Mouse (Mus musculus) erythroblast, adult 5-6 weeks (primary cell): ENCODE measurements around the gene Zbtb22. TPM values are rescaled to one million over a fixed set of nuclear protein-coding genes. Genes with fewer than 3 reads are reported as not detected.
"Not testable (repeated sequence)": the region's sequence is repeated elsewhere in the genome, so short reads cannot be mapped to it uniquely, and the experiment has no call there.

Experiments used
- ATAC-seq: replicated peaks from 2 replicates; pipeline ENCODE4 v1.8.0; 2016; ENCODE audit warnings: moderate number of reproducible peaks, mild to moderate bottlenecking, moderate TSS enrichment, inconsistent platforms; ENCODE audit not compliant: poor library complexity, low FRiP score, severe bottlenecking
- total RNA-seq, 2 experiments: library from RNA; stranded (forward) in 1 of 2; stranded (reverse) in 1 of 2; fragments of 150-400 nt in 1 of 2; fragments of 200-764, 138-1000 nt in 1 of 2; gene quantifications; 2 replicates each; pipeline versions ENCODE4 v1.2.3 to v1.2.4; 2015 to 2017; ENCODE audit warnings: low replicate concordance in 2 of 2

Zbtb22 gene
- total RNA-seq (2015; ENCODE audit: low replicate concordance) (4.0 and 7.9 TPM in 2 replicates), total RNA-seq (2017; ENCODE audit: low replicate concordance) (8.8 and 10.3 TPM in 2 replicates)

DNA sequence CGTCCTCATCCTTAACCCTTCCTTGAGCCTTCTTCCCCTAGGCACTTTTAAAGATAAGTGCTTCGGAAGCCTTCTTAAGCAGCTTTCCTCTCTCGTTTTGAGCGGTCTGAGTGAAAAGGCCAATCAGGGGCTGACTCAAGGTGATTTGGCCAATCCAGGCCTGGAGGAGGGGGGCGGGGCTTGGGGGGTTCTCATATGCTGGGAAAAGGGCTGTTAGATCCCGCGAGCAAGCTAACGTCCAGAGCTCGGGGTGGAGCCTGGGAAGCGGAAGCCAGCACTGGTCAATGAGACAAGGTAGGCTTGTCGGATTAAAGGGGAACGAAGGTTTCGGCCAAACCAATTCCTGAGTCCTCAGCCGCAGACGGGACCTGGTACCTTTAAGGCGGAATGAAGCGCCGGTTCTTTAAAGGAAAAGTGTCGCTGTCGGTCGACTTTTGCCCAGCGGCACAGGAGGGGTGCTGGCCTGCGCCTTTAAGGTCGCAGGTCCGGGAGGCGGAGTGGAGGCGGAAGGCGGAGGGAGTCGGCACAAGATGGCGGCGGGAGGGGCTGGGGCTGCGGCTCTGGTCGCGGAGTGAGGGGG, at the start of gene Zbtb22, which contains the start of gene Tapbp:
Gene Zbtb22, plus strand, starts transcription at position 234 of the 580 bp plus-strand sequence.
Gene Tapbp, plus strand, starts transcription at position 229 of the 580 bp plus-strand sequence.
- peak; percentile 70 for ATAC-seq

GRCm38 (mm10) chr17:33873537-33873936, 42.2 kb upstream of the Zbtb22 start, which contains the start of gene Gm7029:
TSS of gene Gm7029 (plus strand) at chr17:33873837.
- ATAC-seq: not testable (repeated sequence)

GRCm38 (mm10) chr17:33874411-33874810, 41.3 kb upstream of the Zbtb22 start:
- ATAC-seq: no peak

DNA sequence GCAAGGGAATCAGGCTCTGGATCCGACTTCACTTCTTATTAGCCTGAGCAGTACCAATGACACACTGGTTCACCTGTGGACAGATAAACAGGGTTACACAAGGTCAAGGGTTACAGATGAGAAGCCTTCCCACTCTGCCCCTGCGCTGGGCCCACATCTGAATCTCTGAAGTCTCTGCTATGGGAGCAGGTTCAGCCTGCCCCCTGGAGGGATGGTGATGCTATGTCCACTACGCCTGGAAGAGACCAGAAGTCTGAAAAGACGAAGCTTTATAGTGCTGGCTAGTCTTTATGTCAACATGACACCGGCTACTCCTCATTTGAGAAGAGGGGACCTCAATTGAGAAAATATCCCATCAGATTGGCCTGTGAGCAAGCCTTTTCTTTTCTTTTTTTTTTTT, 39.9 kb upstream of the Zbtb22 start:
- not testable (repeated sequence) for ATAC-seq

DNA sequence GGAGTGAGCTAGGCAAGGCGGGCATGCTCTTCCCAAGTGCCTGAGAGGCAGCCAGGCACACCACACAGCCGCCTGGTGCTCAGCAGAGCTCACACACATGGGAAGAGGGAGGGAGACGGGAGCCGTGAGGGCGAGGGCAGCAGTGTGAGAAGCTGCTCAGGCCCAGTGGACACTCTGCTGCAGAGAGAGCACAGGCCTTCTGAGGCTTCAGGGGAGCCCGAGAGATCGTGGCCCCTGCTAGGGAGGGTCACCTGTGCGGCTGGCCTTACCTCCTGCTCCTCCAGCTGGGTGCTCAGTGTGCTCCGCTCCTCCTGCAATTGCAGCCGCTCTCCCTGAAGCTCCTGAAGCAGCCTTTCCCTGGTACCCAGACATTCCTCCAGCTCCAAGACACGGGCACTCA, 31.4 kb upstream of the Zbtb22 start:
- 0 out of 2 replicates have a peak, but pooled peaks have one; percentile 19 for ATAC-seq

DNA sequence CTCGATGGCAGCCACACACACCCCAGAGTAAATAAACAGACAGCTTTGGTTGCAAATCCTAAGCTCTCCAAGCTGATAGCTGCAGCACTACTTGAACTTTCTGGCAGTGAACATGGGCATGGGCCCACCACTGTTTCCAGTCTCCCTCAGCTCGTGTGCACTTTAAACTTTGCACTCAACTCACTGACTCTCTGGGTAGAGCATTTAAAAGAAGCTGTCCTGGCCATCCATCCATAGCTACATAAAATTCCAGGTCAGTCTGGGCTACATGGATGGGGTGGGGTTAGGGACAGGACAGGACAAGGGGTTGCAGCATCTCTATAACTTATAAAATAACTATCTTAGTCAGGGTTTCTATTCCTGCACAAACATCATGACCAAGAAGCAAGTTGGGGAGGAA, 27.9 kb upstream of the Zbtb22 start:
- not testable (repeated sequence) for ATAC-seq

- not testable (repeated sequence) for ATAC-seq
These were observed 27.5 kb upstream of the Zbtb22 start for GRCm38 (mm10) chr17:33888230-33888629.

DNA sequence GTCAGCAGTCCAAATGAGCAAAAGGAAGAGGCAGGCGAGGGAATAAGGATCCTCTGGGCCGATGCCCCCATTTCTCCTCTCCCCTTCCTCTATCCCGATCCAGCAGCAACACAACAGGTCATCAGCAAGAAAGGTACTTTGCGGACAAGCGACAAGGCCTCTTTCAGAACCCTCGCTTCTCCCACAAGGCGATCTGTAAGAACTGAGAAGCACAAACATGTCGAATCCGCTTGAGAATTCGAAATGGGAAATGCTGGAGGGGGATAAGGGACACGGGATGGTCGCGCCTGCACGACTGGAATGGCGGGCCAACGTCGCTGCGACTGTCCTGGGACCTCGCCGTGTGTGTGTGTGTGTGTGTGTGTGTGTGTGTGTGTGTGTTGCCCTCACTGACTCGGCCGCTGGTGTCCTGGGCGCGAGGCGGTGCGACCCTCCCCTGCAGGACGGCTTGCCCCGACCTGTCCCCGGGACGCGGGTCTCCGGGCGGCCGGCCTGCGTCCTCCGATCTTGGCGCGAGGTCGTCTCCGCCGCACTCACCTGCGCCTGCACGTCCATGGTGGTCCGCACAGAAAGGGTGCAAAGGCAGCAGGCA, 25.7 kb upstream of the Zbtb22 start:
- ATAC-seq: not testable (repeated sequence)

- peak; percentile 95 for ATAC-seq
These were observed 25.1 kb upstream of the Zbtb22 start, which contains the start of gene Kifc1 for GRCm38 (mm10) chr17:33890533-33891059. TSS of gene Kifc1 (minus strand) at chr17:33890661.

- no peak for ATAC-seq
These were observed 24.3 kb upstream of the Zbtb22 start for GRCm38 (mm10) chr17:33891357-33891756.

DNA sequence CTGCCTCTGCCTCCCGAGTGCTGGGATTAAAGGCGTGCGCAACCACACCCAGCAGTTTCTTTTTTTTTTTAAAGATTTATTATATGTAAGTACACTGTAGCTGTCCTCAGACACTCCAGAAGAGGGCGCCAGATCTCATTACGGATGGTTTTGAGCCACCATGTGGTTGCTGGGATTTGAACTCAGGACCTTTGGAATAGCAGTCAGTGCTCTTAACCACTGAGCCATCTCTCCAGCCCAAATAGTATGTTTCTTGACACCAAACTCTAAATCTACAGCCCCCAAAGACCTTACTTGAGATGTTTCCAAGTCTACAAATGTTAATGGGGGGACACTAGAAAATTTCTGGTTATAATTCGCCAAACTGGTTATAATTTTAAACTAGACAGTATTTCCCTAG, 23.8 kb upstream of the Zbtb22 start:
- not testable (repeated sequence) for ATAC-seq

DNA sequence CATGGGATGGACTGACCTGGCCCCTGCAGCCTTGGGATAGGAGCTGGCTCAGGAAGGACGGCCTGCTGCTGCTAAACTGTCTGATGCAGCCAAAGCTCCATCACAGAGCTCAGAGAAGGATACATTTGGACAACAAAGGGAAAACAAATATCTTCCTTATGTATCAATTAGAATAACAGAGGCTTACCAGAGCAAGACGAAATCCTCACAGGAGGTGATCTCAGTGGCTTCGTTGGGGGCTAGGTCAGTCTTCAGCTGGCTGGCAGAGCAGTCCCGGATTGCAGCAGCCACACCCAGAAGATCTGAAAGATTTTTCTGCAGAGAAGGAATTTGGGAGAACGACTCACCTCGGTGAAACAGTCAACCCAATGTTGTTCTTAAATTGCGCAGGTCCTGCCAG, 23.3 kb upstream of the Zbtb22 start:
- ATAC-seq: no peak

GRCm38 (mm10) chr17:33893011-33893410, 22.7 kb upstream of the Zbtb22 start:
- ATAC-seq: not testable (repeated sequence)

DNA sequence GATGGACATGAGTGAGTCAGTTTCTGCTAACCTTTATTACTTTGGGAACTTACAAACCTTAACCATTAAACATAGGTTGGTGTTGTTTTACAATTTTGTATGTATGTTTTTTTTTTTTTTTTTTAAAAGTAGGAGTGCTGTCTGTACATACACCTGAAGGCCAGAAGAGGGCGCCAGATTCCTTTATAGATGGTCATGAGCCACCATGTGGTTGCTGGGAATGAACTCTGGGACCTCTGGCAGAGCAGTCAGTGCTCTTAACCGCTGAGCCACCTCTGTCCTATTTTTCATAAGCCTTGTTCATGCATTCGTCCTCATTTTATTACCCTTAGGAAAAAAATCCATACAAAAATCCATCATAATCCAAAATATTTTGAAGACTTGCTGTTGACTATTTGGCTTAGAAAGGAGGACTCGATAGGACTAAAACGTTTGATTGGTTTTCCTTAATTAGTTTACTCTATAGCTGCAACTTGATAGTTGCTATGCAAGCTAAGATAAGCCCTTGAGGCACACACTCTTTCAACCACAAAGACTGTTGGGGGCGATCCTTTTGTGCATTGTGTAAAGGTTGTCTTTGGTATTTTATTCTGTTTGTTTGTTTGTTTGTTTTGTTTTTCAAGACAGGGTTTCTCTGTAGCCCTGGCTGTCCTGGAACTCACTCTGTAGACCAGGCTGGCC, 18.4 kb upstream of the Zbtb22 start:
- 0 out of 2 replicates have a peak, but pooled peaks have one; percentile 45 for ATAC-seq

- not testable (repeated sequence) for ATAC-seq
These were observed 17.5 kb upstream of the Zbtb22 start for GRCm38 (mm10) chr17:33898193-33898592.

DNA sequence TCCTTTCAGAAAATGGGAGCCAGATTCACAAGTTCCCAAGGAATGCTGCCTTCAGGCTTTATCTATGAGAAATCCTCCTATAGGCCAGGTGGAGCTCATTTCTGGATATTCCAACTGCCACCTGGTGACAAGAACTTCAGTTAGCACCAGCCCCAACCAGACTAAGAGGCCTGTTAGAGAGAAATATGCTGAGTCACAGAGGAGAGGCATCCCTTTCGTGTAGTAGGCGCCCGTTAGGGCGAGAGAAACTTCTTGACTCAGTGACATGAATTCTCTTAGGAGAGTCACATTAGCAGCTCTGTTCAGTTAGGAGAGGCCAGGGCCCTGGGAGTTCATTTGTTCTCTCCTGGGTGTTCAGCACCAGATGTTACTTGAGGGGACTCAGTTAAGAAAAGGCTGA, 16.1 kb upstream of the Zbtb22 start:
- ATAC-seq: peak; percentile 91

DNA sequence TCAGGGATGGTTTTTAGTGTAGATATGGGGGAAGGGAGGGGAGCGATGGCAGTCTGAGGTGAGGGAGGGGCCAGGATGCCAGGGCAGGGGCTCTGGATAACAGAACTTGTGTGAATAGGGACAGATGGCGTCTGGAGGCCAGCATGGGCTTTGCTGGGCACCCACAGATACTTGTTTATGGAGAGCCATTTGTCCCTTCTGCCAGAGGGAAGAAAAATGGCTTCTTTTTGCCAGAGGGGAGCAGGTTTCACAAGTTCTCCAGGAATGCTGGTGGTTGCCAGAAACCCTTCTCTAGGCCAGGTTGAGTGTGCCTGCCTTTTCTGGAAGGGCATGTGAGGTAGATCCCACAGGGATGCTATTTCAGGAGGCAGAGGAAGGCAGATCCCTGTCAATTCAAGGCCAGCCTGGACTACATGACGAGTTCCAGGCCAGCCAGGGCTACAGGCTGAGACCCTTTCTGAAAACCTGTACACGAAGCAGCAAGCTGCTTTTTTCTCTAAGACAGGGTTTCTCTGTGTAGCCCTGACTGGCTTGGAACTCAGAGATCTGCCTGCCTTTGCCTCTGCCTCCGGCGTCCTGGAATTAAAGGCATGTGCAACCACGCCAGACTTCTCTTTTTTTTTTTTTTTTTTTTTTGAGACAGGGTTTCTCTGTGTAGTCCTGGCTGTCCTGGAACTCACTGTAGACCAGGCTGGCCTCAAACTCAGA, 15.3 kb upstream of the Zbtb22 start:
- no peak; the same call in 1 of the 2 replicates for ATAC-seq

DNA sequence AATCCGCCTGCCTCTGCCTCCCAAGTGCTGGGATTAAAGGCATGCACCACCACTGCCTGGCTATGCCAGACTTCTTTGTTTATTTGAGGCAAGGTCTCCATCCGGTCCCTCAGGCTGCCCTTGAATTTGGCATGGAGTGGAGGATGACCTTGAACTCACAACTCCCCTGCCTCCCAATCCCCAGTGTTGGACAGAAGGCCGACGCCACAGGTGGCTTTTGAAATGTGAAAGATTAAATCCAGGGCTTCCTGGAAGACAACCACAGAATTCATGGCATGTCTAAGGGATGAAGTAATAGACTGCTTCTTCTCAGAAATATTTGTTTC, 14.8 kb upstream of the Zbtb22 start:
- no peak for ATAC-seq

GRCm38 (mm10) chr17:33901653-33902052, 14.1 kb upstream of the Zbtb22 start:
- no peak for ATAC-seq

DNA sequence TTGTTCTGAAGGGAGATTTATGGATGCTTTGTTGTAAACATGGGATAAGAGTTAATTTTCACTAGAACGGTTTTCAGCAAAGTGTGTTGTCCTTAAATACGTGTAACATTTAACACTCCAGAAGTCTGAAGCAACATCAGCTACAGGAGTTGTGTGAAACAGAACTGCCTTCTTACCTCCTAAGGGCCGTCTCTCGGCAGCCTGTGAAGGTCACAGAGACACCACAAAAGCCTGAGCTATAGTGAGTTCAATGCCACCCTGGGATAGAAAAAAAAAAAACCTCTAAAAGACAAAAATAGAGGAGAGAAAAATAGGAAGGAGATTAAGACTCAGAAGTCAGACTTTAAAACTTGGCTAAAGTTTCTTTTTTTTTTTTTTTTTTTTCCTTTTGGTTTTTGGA, 13.6 kb upstream of the Zbtb22 start:
- ATAC-seq: no peak
